Mouse (Mus musculus): ENCODE data around the gene Rras2. TPM values are rescaled to one million over a fixed set of nuclear protein-coding genes. Genes with fewer than 3 reads are reported as not detected.

Gene Rras2
- total and polyA plus RNA-seq, 2 experiments from 2014 or later, result 37.4 to 72.8 TPM

GRCm38 (mm10) chr7:114142151-114142798 lies 24.7 kb upstream of the Rras2 start:
- no peaks in the 10 kb centered on the region for H3K9me3 ChIP-seq (replicated peaks; ENCODE audit: control insufficient read depth, low read length)
- DNase-seq (ENCODE audit: low spot score) (no peak), ATAC-seq (ENCODE audit: insufficient read depth, low read depth) (no peak)
- no peak overlapping the region for H3K27ac ChIP-seq (ENCODE audit: low read depth)
- no peaks in the 10 kb centered on the region for H3K36me3 ChIP-seq (replicated peaks; ENCODE audit: control insufficient read depth, insufficient read depth, low read length)
- no peaks in the 10 kb centered on the region for H3K27me3 ChIP-seq (ENCODE audit: control insufficient read depth, insufficient read depth, low read length)
- H3K4me1 ChIP-seq (ENCODE audit: control insufficient read depth, insufficient read depth), result no peaks in the 10 kb centered on the region
- H3K4me3 ChIP-seq (ENCODE audit: low read depth, low read length), result no peak overlapping the region
- H3K4me2 ChIP-seq (ENCODE audit: low read depth, low read length), result no peak overlapping the region
- H3K9ac ChIP-seq (replicated peaks; ENCODE audit: low read depth, low read length), result no peak overlapping the region
- 75% methylated on average over 10 of the region's 10 CpGs for WGBS
- TF ChIP-seq EP300 (IDR thresholded peaks at IDR 0.05; ENCODE audit: low read depth) (no peak), CTCF (IDR thresholded peaks at IDR 0.05; ENCODE audit: low read depth) (no peak)

- ATAC-seq (ENCODE audit: insufficient read depth, low read depth) (no peak), DNase-seq (ENCODE audit: low spot score) (no peak)
- no peak for TF ChIP-seq CTCF (IDR thresholded peaks at IDR 0.05; ENCODE audit: low read depth)
- no peak for TF ChIP-seq EP300 (IDR thresholded peaks at IDR 0.05; ENCODE audit: low read depth)
- H3K36me3 ChIP-seq (replicated peaks; ENCODE audit: control insufficient read depth, insufficient read depth, low read length), result no peaks in the 10 kb centered on the region
- H3K27me3 ChIP-seq (ENCODE audit: control insufficient read depth, insufficient read depth, low read length), result no peaks in the 10 kb centered on the region
- no peak overlapping the region for H3K27ac ChIP-seq (ENCODE audit: low read depth)
- no peak overlapping the region for H3K9ac ChIP-seq (replicated peaks; ENCODE audit: low read depth, low read length)
- H3K4me3 ChIP-seq (ENCODE audit: low read depth, low read length), result no peak overlapping the region
- 65% methylated on average over 7 of the region's 7 CpGs for whole genome bisulfite sequencing
- no peaks in the 10 kb centered on the region for H3K9me3 ChIP-seq (replicated peaks; ENCODE audit: control insufficient read depth, low read length)
- H3K4me2 ChIP-seq (ENCODE audit: low read depth, low read length), result no peak overlapping the region
- H3K4me1 ChIP-seq (ENCODE audit: control insufficient read depth, insufficient read depth), result no peaks in the 10 kb centered on the region
Measured at GRCm38 (mm10) chr7:114140026-114140425, 22.4 kb upstream of the Rras2 start.

- DNase-seq (ENCODE audit: low spot score), result no peak
- Histone ChIP-seq H3K9me3 (replicated peaks; ENCODE audit: control insufficient read depth, low read length) (no peaks in the 10 kb centered on the region), H3K9ac (replicated peaks; ENCODE audit: low read depth, low read length) (no peak overlapping the region), H3K4me1 (ENCODE audit: control insufficient read depth, insufficient read depth) (no peaks in the 10 kb centered on the region), H3K36me3 (replicated peaks; ENCODE audit: control insufficient read depth, insufficient read depth, low read length) (no peaks in the 10 kb centered on the region), H3K4me3 (ENCODE audit: low read depth, low read length) (no peak overlapping the region), H3K27ac (ENCODE audit: low read depth) (no peak overlapping the region), H3K27me3 (ENCODE audit: control insufficient read depth, insufficient read depth, low read length) (no peaks in the 10 kb centered on the region), H3K4me2 (ENCODE audit: low read depth, low read length) (no peak overlapping the region)
- WGBS, result 87% methylated on average over 3 of the region's 3 CpGs
- no peak for ATAC-seq (ENCODE audit: insufficient read depth, low read depth)
- TF ChIP-seq CTCF (IDR thresholded peaks at IDR 0.05; ENCODE audit: low read depth) (no peak), EP300 (IDR thresholded peaks at IDR 0.05; ENCODE audit: low read depth) (no peak)
Measured at GRCm38 (mm10) chr7:114139400-114139799, 21.8 kb upstream of the Rras2 start.

GRCm38 (mm10) chr7:114138261-114138660 lies 20.7 kb upstream of the Rras2 start:
- WGBS, result 87% methylated on average over 2 of the region's 2 CpGs
- Histone ChIP-seq H3K4me1 (ENCODE audit: control insufficient read depth, insufficient read depth) (no peaks in the 10 kb centered on the region), H3K4me2 (ENCODE audit: low read depth, low read length) (no peak overlapping the region), H3K36me3 (replicated peaks; ENCODE audit: control insufficient read depth, insufficient read depth, low read length) (no peaks in the 10 kb centered on the region), H3K27me3 (ENCODE audit: control insufficient read depth, insufficient read depth, low read length) (no peaks in the 10 kb centered on the region), H3K9ac (replicated peaks; ENCODE audit: low read depth, low read length) (no peak overlapping the region), H3K9me3 (replicated peaks; ENCODE audit: control insufficient read depth, low read length) (no peaks in the 10 kb centered on the region), H3K4me3 (ENCODE audit: low read depth, low read length) (no peak overlapping the region), H3K27ac (ENCODE audit: low read depth) (no peak overlapping the region)
- ATAC-seq (ENCODE audit: insufficient read depth, low read depth) (no peak), DNase-seq (ENCODE audit: low spot score) (no peak)
- no peak for TF ChIP-seq CTCF (IDR thresholded peaks at IDR 0.05; ENCODE audit: low read depth)
- TF ChIP-seq EP300 (IDR thresholded peaks at IDR 0.05; ENCODE audit: low read depth), result no peak

GRCm38 (mm10) chr7:114135166-114135565 lies 17.6 kb upstream of the Rras2 start:
- DNase-seq (ENCODE audit: low spot score) (no peak), ATAC-seq (ENCODE audit: insufficient read depth, low read depth) (no peak)
- Histone ChIP-seq H3K4me2 (ENCODE audit: low read depth, low read length) (no peak overlapping the region), H3K4me1 (ENCODE audit: control insufficient read depth, insufficient read depth) (0 out of 2 replicates have a peak, but pooled peaks cover 8% of the 10 kb centered on the region), H3K27me3 (ENCODE audit: control insufficient read depth, insufficient read depth, low read length) (no peaks in the 10 kb centered on the region), H3K36me3 (replicated peaks; ENCODE audit: control insufficient read depth, insufficient read depth, low read length) (no peaks in the 10 kb centered on the region), H3K9me3 (replicated peaks; ENCODE audit: control insufficient read depth, low read length) (no peaks in the 10 kb centered on the region; the same call in 1 of the 2 replicates), H3K27ac (ENCODE audit: low read depth) (no peak overlapping the region), H3K4me3 (ENCODE audit: low read depth, low read length) (no peak overlapping the region), H3K9ac (replicated peaks; ENCODE audit: low read depth, low read length) (no peak overlapping the region)
- WGBS, result 46% methylated on average over 6 of the region's 6 CpGs
- TF ChIP-seq CTCF (IDR thresholded peaks at IDR 0.05; ENCODE audit: low read depth), result no peak
- no peak for TF ChIP-seq EP300 (IDR thresholded peaks at IDR 0.05; ENCODE audit: low read depth)

- Histone ChIP-seq H3K9me3 (replicated peaks; ENCODE audit: control insufficient read depth, low read length) (no peaks in the 10 kb centered on the region; the same call in 1 of the 2 replicates), H3K9ac (replicated peaks; ENCODE audit: low read depth, low read length) (no peak overlapping the region), H3K27me3 (ENCODE audit: control insufficient read depth, insufficient read depth, low read length) (no peaks in the 10 kb centered on the region), H3K36me3 (replicated peaks; ENCODE audit: control insufficient read depth, insufficient read depth, low read length) (no peaks in the 10 kb centered on the region), H3K4me3 (ENCODE audit: low read depth, low read length) (no peak overlapping the region), H3K4me1 (ENCODE audit: control insufficient read depth, insufficient read depth) (0 out of 2 replicates have a peak, but pooled peaks cover 8% of the 10 kb centered on the region), H3K27ac (ENCODE audit: low read depth) (no peak overlapping the region), H3K4me2 (ENCODE audit: low read depth, low read length) (no peak overlapping the region)
- 65% methylated on average over 5 of the region's 5 CpGs for whole genome bisulfite sequencing
- ATAC-seq (ENCODE audit: insufficient read depth, low read depth) (no peak), DNase-seq (ENCODE audit: low spot score) (no peak)
- TF ChIP-seq CTCF (IDR thresholded peaks at IDR 0.05; ENCODE audit: low read depth) (no peak), EP300 (IDR thresholded peaks at IDR 0.05; ENCODE audit: low read depth) (no peak)
Measured at GRCm38 (mm10) chr7:114133957-114134356, 16.4 kb upstream of the Rras2 start.
